Mouse (Mus musculus) erythroblast, embryonic 14.5 days (primary cell): ENCODE data around the gene Fhod1.

Experiments used
- GATA1 ChIP-seq: IDR thresholded peaks from 2 replicates; pipeline ENCODE4 v1.6.1; 2012; ENCODE audit warnings: low read length, inconsistent platforms, mixed read lengths
- TAL1 ChIP-seq: IDR thresholded peaks from 3 replicates; pipeline ENCODE4 v1.6.1; 2012; ENCODE audit warnings: low read length, inconsistent platforms, mixed read lengths

- TF ChIP-seq TAL1 (no peak), GATA1 (no peak)
Measured at GRCm38 (mm10) chr8:105315073-105315769, 32.5 kb downstream of the Fhod1 start.
